Mouse (Mus musculus) forebrain, embryonic 14.5 days (tissue): ENCODE measurements around the gene T. TPM values are rescaled to one million over a fixed set of nuclear protein-coding genes. Genes with fewer than 3 reads are reported as not detected.

Source experiments
- ATAC-seq: fragments of 200-750 bp; cut with Nextera tagmentation; 2 replicates; pipeline ENCODE4 v1.8.0; 2017; ENCODE audit warnings: mild to moderate bottlenecking, moderate library complexity
- DNase-seq: peaks from one replicate; pipeline ENCODE4 v3.0.0-alpha.2; 2015; ENCODE audit warnings: low spot score
- H3K27ac ChIP-seq: fragments of 300-500 bp; sonication (generic); 2 replicates; pipeline ENCODE4 v1.5.1; 2014; ENCODE audit warnings: low read depth, mild to moderate bottlenecking, control low read depth, low read length, moderate library complexity
- H3K27me3 ChIP-seq: fragments of 300-500 bp; sonication (generic); replicated peaks from 2 replicates; pipeline ENCODE4 v1.6.1; 2014; ENCODE audit warnings: low read length, control low read depth, mixed read lengths; ENCODE audit not compliant: control insufficient read depth, insufficient read depth
- H3K36me3 ChIP-seq: fragments of 300-500 bp; sonication (generic); 2 replicates; pipeline ENCODE4 v1.6.1; 2014; ENCODE audit warnings: low read length, control low read depth; ENCODE audit not compliant: control insufficient read depth, insufficient read depth
- H3K4me1 ChIP-seq: fragments of 300-500 bp; sonication (generic); 2 replicates; pipeline ENCODE4 v1.6.1; 2014; ENCODE audit warnings: antibody characterized with exemption, low read length, control low read depth; ENCODE audit not compliant: control insufficient read depth, insufficient read depth
- H3K4me2 ChIP-seq: fragments of 300-500 bp; sonication (generic); 2 replicates; pipeline ENCODE4 v1.6.1; 2014; ENCODE audit warnings: mild to moderate bottlenecking, control low read depth, low read length
- H3K4me3 ChIP-seq: fragments of 300-500 bp; sonication (generic); 2 replicates; pipeline ENCODE4 v1.5.1; 2014; ENCODE audit warnings: low read depth, low read length, control low read depth
- H3K9ac ChIP-seq: fragments of 300-500 bp; sonication (generic); 2 replicates; pipeline ENCODE4 v1.6.1; 2014; ENCODE audit warnings: mild to moderate bottlenecking, low read length, control low read depth, moderate library complexity
- H3K9me3 ChIP-seq: fragments of 300-500 bp; sonication (generic); replicated peaks from 2 replicates; pipeline ENCODE4 v1.6.1; 2016; ENCODE audit warnings: low read length, control low read depth, mixed read lengths; ENCODE audit not compliant: control insufficient read depth
- WGBS: fragments of 180-500 bp; shearing (Covaris S2); extraction: QIAGEN DNeasy Blood & Tissue Kit; methylation state at CpG from one replicate; pipeline ENCODE4 v1.1.7; 2014; 5-methylcytosine and 5-hydroxymethylcytosine counted together
- polyA plus RNA-seq: library from polyadenylated mRNA; unstranded; fragments of >200 nt; fragmentation: Nextera tagmentation; extraction: Ambion mirVana; gene quantifications from 2 replicates; pipeline ENCODE4 v1.2.1, GENCODE M21; 2014

Gene T
- polyA plus RNA-seq, 1 experiment from 2014 or later = 0.83 TPM

DNA sequence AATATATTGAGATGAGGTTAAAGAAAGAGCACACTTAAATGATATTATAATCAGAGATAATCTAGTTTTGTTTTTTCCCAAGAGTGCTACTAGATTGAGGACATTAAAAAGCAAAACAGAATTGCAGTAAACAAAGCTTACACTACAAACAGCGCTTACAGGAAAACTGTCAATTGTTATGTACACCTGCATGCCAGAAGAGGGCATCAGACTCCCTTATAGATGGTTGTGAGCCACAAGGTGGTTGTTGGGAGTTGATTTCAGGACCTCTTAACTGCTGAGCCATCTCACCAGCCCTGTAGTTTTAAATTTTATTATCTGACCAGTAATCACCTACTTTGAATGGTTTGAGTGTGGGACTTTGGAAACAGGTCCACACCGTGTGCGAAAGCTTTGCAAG, 14.1 kb downstream of the T start:
- Histone ChIP-seq H3K4me3 (no peak overlapping the region), H3K9ac (no peak overlapping the region), H3K4me2 (no peak overlapping the region), H3K27ac (no peak overlapping the region), H3K36me3 (no peaks in the 10 kb centered on the region), H3K9me3 (no peaks in the 10 kb centered on the region), H3K27me3 (no peaks in the 10 kb centered on the region), H3K4me1 (no peaks in the 10 kb centered on the region)
- DNase-seq = no peak
- 69% methylated on average over 3 of the region's 3 CpGs for WGBS
- no peak for ATAC-seq

GRCm38 (mm10) chr17:8455196-8455595, 21.0 kb downstream of the T start:
- H3K36me3 ChIP-seq = no peaks in the 10 kb centered on the region
- no peak overlapping the region for H3K4me3 ChIP-seq
- H3K4me2 ChIP-seq = no peak overlapping the region
- H3K9ac ChIP-seq = no peak overlapping the region
- WGBS = 68% methylated on average over 6 of the region's 6 CpGs
- H3K27ac ChIP-seq = no peak overlapping the region
- no peak for ATAC-seq
- no peaks in the 10 kb centered on the region for H3K27me3 ChIP-seq
- no peaks in the 10 kb centered on the region; the same call in 1 of the 2 replicates for H3K4me1 ChIP-seq
- no peaks in the 10 kb centered on the region for H3K9me3 ChIP-seq
- DNase-seq = no peak

DNA sequence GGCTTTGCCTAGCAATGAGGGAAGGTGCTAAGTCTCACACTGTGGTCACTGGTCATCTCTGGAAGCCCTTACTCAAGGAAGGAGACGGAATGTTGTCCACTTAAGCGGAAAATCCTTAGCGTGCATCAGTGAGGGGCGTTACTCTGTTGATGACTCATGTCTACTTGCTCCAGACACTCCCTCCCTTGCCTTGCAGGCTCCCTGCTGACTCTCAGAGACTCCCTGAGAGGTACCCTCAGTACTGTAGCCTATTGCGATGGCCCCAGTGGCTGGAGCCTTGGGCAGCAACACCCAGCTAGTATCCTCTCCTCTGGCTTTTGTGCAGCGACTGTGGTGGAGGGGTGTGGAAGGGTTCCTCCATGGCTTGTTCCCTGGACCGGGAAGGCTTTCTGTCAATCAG, 21.4 kb downstream of the T start:
- no peaks in the 10 kb centered on the region for H3K27me3 ChIP-seq

GRCm38 (mm10) chr17:8456856-8457460, 22.7 kb downstream of the T start:
- Histone ChIP-seq H3K27ac (peak overlapping the region; percentile 70), H3K36me3 (no peaks in the 10 kb centered on the region), H3K9me3 (no peaks in the 10 kb centered on the region), H3K9ac (peak overlapping the region; percentile 32; the same call in 1 of the 2 replicates), H3K4me2 (no peak overlapping the region), H3K27me3 (no peaks in the 10 kb centered on the region), H3K4me3 (no peak overlapping the region), H3K4me1 (no peaks in the 10 kb centered on the region; the same call in 1 of the 2 replicates)
- 55% methylated on average over 9 of the region's 9 CpGs for WGBS
- DNase-seq (peak; percentile 48), ATAC-seq (no peak)

More for the DNA sequence above, 21.4 kb downstream of the T start:
- no peak overlapping the region for H3K27ac ChIP-seq
- no peak for ATAC-seq
- no peak for DNase-seq
- H3K4me2 ChIP-seq = no peak overlapping the region
- no peak overlapping the region for H3K4me3 ChIP-seq
- 67% methylated on average over 7 of the region's 7 CpGs for WGBS
- H3K4me1 ChIP-seq = no peaks in the 10 kb centered on the region; the same call in 1 of the 2 replicates
- no peaks in the 10 kb centered on the region for H3K9me3 ChIP-seq
- no peak overlapping the region for H3K9ac ChIP-seq
- H3K36me3 ChIP-seq = no peaks in the 10 kb centered on the region

DNA sequence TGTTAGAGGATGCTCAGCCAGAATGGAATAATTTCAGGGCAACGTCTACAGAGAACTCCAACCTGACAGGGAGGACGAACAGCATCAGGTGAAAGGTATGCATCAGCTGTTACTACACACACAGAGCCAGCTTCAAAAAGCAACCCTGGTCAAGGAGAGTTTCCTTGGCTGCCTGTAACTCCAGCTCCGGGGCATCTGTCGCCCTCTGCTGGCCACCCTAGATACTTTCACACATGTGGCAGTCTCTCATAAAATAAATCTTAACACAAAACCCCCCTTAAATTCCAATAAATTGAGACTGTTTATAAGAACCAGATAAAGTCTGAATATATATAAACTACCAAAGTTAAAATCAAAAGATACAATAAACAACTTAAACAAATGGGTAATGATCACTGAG, 27.3 kb downstream of the T start:
- DNase-seq (peak; percentile 59), ATAC-seq (no peak)
- WGBS = 6% methylated on average over 4 of the region's 4 CpGs
- H3K27me3 ChIP-seq = no peaks in the 10 kb centered on the region
- no peaks in the 10 kb centered on the region for H3K9me3 ChIP-seq
- no peak overlapping the region for H3K9ac ChIP-seq
- H3K27ac ChIP-seq = no peak overlapping the region
- no peak overlapping the region for H3K4me3 ChIP-seq
- H3K36me3 ChIP-seq = no peaks in the 10 kb centered on the region
- H3K4me2 ChIP-seq = no peak overlapping the region
- H3K4me1 ChIP-seq = no peaks in the 10 kb centered on the region; the same call in 1 of the 2 replicates

DNA sequence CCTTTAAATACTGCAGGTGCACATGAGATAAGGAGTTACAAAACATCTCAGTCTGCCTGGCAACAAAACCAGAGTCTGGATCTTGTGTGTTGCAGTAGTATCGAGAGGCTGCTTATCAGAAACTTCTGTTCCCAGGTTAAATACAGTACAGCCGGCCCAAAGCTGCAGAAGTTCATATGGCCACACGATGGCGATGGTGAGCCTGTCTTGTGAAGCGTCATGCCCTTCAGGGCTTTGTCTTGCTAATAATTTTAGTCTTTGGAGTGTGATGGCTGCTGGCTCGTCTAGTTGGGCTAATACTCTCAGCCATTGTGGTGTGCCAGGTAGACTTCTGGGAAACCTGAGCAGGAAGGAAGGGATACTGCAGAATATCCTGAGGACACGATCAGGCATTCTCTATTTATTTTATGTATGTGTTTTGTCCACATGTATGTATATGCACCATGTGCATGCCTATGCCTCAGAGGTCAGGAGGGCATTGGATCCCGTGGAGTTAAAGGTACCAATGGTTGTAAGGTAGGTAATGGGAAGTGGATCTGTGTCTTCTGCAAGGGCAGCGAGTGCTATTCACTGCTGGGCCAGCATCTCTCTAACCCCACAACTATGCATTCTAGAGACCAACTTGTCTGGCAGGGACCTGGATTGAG, 29.4 kb downstream of the T start:
- peak; percentile 92 for DNase-seq
- ATAC-seq = peak; percentile 85
- no peak overlapping the region for H3K9ac ChIP-seq
- no peak overlapping the region for H3K4me2 ChIP-seq
- no peaks in the 10 kb centered on the region for H3K9me3 ChIP-seq
- H3K4me1 ChIP-seq = no peaks in the 10 kb centered on the region; the same call in 1 of the 2 replicates
- 0 out of 2 replicates have a peak, but pooled peaks cover 4% of the 10 kb centered on the region for H3K27me3 ChIP-seq
- H3K27ac ChIP-seq = no peak overlapping the region
- H3K36me3 ChIP-seq = no peaks in the 10 kb centered on the region
- no peak overlapping the region for H3K4me3 ChIP-seq
- WGBS = 28% methylated on average over 9 of the region's 9 CpGs

DNA sequence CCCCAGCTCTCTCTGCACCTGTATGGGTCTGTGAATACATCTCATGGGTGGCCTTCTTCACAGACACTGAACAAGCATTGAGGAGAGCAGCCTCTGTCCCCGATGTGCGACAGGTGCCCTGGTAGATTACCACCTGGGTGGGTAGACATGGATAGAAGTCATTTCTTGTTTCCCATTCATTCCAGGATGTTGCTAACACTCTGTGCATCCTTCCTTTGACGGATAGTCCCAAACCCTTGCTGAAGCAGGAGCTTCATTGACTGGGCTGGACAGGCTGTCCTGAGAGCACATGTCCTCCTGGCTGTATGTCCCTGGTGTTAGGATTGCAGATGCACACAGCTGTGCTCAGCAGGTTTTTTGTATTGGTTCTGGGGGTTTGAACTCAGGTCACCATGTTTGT, 33.5 kb downstream of the T start:
- ATAC-seq (no peak), DNase-seq (no peak)
- Histone ChIP-seq H3K9me3 (no peaks in the 10 kb centered on the region), H3K9ac (no peak overlapping the region), H3K27me3 (0 out of 2 replicates have a peak, but pooled peaks cover 4% of the 10 kb centered on the region), H3K4me3 (no peak overlapping the region), H3K27ac (no peak overlapping the region), H3K4me1 (no peaks in the 10 kb centered on the region; the same call in 1 of the 2 replicates), H3K4me2 (no peak overlapping the region), H3K36me3 (no peaks in the 10 kb centered on the region)
- 91% methylated on average over 3 of the region's 3 CpGs for WGBS

- H3K4me1 ChIP-seq = no peaks in the 10 kb centered on the region; the same call in 1 of the 2 replicates
- H3K27me3 ChIP-seq = 0 out of 2 replicates have a peak, but pooled peaks cover 4% of the 10 kb centered on the region
- ATAC-seq = peak; percentile 85
- H3K36me3 ChIP-seq = no peaks in the 10 kb centered on the region
- WGBS = 16% methylated on average over 19 of the region's 19 CpGs
- no peaks in the 10 kb centered on the region for H3K9me3 ChIP-seq
- peak; percentile 89 for DNase-seq
- H3K9ac ChIP-seq = no peak overlapping the region
- no peak overlapping the region for H3K4me2 ChIP-seq
- H3K27ac ChIP-seq = no peak overlapping the region
- no peak overlapping the region for H3K4me3 ChIP-seq
These were observed 34.6 kb downstream of the T start for GRCm38 (mm10) chr17:8468716-8469344.

DNA sequence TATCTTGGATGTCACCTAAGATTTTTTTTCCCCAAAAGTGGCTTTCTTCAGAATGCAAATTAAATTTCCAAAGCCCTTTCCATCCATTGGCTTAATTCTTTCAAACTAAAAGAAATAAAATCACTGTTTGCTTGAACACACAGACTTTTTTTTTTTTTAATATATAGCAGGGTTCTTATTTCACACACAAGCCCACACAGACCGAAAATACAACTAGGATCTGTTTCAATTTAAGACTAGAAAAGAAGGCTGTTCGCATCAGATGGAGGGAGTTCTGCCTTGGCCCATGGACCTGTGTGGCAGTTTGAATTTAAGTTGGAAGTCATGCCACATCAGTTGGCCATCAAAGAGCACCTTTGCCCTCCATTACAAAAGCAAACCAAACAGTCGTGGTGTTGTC, 44.3 kb downstream of the T start:
- ATAC-seq (no peak), DNase-seq (no peak)
- Histone ChIP-seq H3K27ac (no peak overlapping the region), H3K27me3 (no peaks in the 10 kb centered on the region), H3K9ac (no peak overlapping the region), H3K4me2 (no peak overlapping the region), H3K4me1 (no peaks in the 10 kb centered on the region), H3K36me3 (no peaks in the 10 kb centered on the region), H3K9me3 (no peaks in the 10 kb centered on the region), H3K4me3 (no peak overlapping the region)
- 86% methylated on average over 3 of the region's 3 CpGs for WGBS
